Mouse (Mus musculus): ENCODE results near the gene Daam2. TPM values are rescaled to one million over a fixed set of nuclear protein-coding genes. Genes with fewer than 3 reads are reported as not detected.
A peak's percentile ranks its signal among the peaks of the same experiment; 100 is the strongest.

The Daam2 gene
- polyA plus RNA-seq, 1 experiment from 2014 or later, result 3.1 TPM

DNA sequence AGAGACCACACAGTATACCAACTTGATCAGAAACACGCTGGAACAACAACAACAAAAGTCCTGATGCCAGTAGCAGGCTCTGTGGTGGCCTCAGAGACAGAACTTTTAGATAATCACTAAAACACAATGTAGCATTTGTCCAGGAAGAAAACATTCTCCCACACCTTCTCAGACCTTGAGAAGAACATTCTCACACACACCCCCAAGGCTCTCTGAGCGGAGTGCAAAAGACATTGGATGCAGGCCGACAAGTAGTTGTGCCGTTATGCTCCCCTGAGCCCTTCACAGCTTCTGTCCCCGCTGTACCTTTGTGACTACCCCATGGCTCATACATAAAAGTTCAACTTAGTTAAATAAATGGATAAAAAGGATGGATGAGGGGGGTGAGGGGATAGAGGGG lies 37.6 kb downstream of the Daam2 start:
- no peaks in the 10 kb centered on the region for H3K9me3 ChIP-seq (ENCODE audit: control insufficient read depth, low read length)
- H3K27me3 ChIP-seq (ENCODE audit: control insufficient read depth, insufficient read depth, low read length), result no peaks in the 10 kb centered on the region
- no peaks in the 10 kb centered on the region for H3K36me3 ChIP-seq (replicated peaks; ENCODE audit: control insufficient read depth, insufficient read depth)
- no peaks in the 10 kb centered on the region for H3K4me1 ChIP-seq (replicated peaks; ENCODE audit: control insufficient read depth, insufficient read depth, low read length)
- 78% methylated on average over 5 of the region's 5 CpGs for WGBS
- no peak overlapping the region for H3K27ac ChIP-seq
- ATAC-seq (ENCODE audit: low FRiP score) (no peak), DNase-seq (ENCODE audit: low spot score) (no peak)
- no peak overlapping the region for H3K4me3 ChIP-seq (replicated peaks; ENCODE audit: low read length)
- H3K4me2 ChIP-seq (replicated peaks), result no peak overlapping the region
- H3K9ac ChIP-seq, result no peak overlapping the region

DNA sequence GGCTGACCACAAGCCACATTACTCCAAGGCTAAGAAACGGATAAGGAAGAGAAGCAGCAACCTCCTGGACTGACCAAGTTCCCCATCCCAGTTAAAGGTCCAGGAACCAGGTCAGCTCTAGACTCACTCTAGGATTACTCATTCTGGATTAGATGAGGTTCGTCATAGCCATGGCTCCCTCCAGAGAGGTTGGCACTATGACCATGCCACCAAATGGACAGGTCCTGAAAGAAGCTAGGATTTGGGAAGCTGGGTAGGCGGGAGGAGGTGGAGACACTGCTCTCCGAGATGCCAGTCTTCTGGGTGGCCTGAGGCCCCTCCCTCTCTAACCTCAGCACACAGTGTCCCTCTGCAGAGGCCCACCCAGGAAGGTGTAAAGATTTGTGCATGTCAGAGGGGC lies 38.2 kb downstream of the Daam2 start:
- no peak overlapping the region for H3K9ac ChIP-seq
- H3K4me2 ChIP-seq (replicated peaks), result no peak overlapping the region
- H3K27ac ChIP-seq, result no peak overlapping the region
- no peaks in the 10 kb centered on the region for H3K36me3 ChIP-seq (replicated peaks; ENCODE audit: control insufficient read depth, insufficient read depth)
- DNase-seq (ENCODE audit: low spot score), result no peak
- ATAC-seq (ENCODE audit: low FRiP score), result no peak
- H3K27me3 ChIP-seq (ENCODE audit: control insufficient read depth, insufficient read depth, low read length), result no peaks in the 10 kb centered on the region
- H3K9me3 ChIP-seq (ENCODE audit: control insufficient read depth, low read length), result no peaks in the 10 kb centered on the region
- 84% methylated on average over 4 of the region's 4 CpGs for WGBS
- H3K4me3 ChIP-seq (replicated peaks; ENCODE audit: low read length), result no peak overlapping the region
- H3K4me1 ChIP-seq (replicated peaks; ENCODE audit: control insufficient read depth, insufficient read depth, low read length), result no peaks in the 10 kb centered on the region

- no peaks in the 10 kb centered on the region for H3K27me3 ChIP-seq (ENCODE audit: control insufficient read depth, insufficient read depth, low read length)
- no peak overlapping the region for H3K27ac ChIP-seq
- H3K4me3 ChIP-seq (replicated peaks; ENCODE audit: low read length), result no peak overlapping the region
- no peak overlapping the region for H3K9ac ChIP-seq
- WGBS, result 49% methylated on average over 2 of the region's 2 CpGs
- no peaks in the 10 kb centered on the region for H3K36me3 ChIP-seq (replicated peaks; ENCODE audit: control insufficient read depth, insufficient read depth)
- no peak overlapping the region for H3K4me2 ChIP-seq (replicated peaks)
- no peaks in the 10 kb centered on the region for H3K9me3 ChIP-seq (ENCODE audit: control insufficient read depth, low read length)
- DNase-seq (ENCODE audit: low spot score) (no peak), ATAC-seq (ENCODE audit: low FRiP score) (no peak)
- no peaks in the 10 kb centered on the region for H3K4me1 ChIP-seq (replicated peaks; ENCODE audit: control insufficient read depth, insufficient read depth, low read length)
These were observed 39.6 kb downstream of the Daam2 start for GRCm38 (mm10) chr17:49524584-49524983.

DNA sequence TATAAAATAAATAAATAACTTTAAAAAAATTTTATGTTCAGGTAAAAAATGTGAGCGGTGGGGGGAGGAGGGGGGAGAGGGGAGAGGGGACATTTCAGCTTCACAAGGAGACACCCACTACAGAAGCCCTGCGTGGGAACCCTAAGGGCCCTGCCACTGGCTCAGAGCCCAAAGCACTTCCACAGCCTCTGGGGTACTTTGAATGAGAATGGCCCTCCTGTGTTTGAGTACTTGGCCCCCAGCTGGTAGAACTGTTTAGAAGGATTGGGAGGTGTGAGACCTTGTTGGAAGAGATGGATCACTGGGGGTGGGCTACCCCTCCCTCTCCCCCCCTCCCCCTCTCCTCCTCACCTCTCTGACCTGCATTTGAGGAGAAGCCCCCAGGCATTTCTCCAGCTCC lies 41.7 kb downstream of the Daam2 start:
- H3K4me1 ChIP-seq (replicated peaks; ENCODE audit: control insufficient read depth, insufficient read depth, low read length), result no peaks in the 10 kb centered on the region

DNA sequence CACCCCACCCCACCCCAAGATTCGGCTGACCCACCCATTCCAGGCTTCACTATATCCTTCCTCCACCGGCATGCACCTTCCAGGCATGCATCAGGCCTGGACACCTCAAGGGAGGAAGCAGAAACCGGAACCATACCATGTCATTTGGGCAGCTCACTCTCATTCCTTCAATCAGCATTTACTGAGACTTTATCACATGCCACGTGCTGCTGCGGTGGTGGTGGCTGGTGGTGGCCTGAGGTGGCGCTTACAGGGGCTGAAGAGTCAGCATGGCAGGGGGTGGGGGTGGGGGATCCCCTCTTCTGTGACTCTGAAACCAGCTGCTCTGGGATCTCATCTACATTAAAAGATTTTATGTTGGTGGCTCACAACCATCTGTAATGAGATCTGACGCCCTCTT lies 42.1 kb downstream of the Daam2 start:
- Histone ChIP-seq H3K9ac (no peak overlapping the region), H3K4me3 (replicated peaks; ENCODE audit: low read length) (no peak overlapping the region), H3K4me2 (replicated peaks) (no peak overlapping the region), H3K9me3 (ENCODE audit: control insufficient read depth, low read length) (no peaks in the 10 kb centered on the region), H3K36me3 (replicated peaks; ENCODE audit: control insufficient read depth, insufficient read depth) (no peaks in the 10 kb centered on the region), H3K27me3 (ENCODE audit: control insufficient read depth, insufficient read depth, low read length) (no peaks in the 10 kb centered on the region), H3K27ac (no peak overlapping the region), H3K4me1 (replicated peaks; ENCODE audit: control insufficient read depth, insufficient read depth, low read length) (no peaks in the 10 kb centered on the region)
- 55% methylated on average over 7 of the region's 7 CpGs for WGBS
- 0 out of 2 replicates have a peak, but pooled peaks have one; percentile 15 for ATAC-seq (ENCODE audit: low FRiP score)
- DNase-seq (ENCODE audit: low spot score), result no peak

More for the DNA sequence above, 41.7 kb downstream of the Daam2 start:
- H3K4me2 ChIP-seq (replicated peaks), result no peak overlapping the region
- ATAC-seq (ENCODE audit: low FRiP score) (no peak), DNase-seq (ENCODE audit: low spot score) (no peak)
- H3K9me3 ChIP-seq (ENCODE audit: control insufficient read depth, low read length), result no peaks in the 10 kb centered on the region
- WGBS, result 20% methylated on average over 2 of the region's 2 CpGs
- no peak overlapping the region for H3K4me3 ChIP-seq (replicated peaks; ENCODE audit: low read length)
- H3K36me3 ChIP-seq (replicated peaks; ENCODE audit: control insufficient read depth, insufficient read depth), result no peaks in the 10 kb centered on the region
- no peak overlapping the region for H3K9ac ChIP-seq
- no peak overlapping the region for H3K27ac ChIP-seq
- H3K27me3 ChIP-seq (ENCODE audit: control insufficient read depth, insufficient read depth, low read length), result no peaks in the 10 kb centered on the region

DNA sequence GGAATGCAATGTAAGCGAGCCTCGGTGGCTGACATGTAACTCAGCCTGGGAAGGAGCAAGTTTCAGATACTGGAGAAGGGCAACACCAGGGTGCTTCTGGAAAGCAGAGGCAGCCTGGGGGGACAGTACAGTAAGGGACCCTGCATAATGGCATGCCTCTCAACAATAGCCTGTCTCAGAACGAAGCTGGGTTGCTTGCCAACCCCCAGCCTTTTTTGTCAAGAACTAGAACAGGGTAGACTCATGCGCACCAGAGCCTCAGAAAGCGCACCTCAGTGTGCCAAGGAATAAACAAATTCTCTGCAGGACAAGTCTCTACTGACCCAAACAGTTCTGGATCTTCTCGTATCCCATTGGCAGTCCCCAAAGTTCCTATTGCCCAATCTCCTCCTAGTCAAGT lies 43.5 kb downstream of the Daam2 start:
- H3K9me3 ChIP-seq (ENCODE audit: control insufficient read depth, low read length), result no peaks in the 10 kb centered on the region
- no peaks in the 10 kb centered on the region for H3K4me1 ChIP-seq (replicated peaks; ENCODE audit: control insufficient read depth, insufficient read depth, low read length)
- 64% methylated on average over 6 of the region's 6 CpGs for WGBS
- H3K36me3 ChIP-seq (replicated peaks; ENCODE audit: control insufficient read depth, insufficient read depth), result no peaks in the 10 kb centered on the region
- peak overlapping the region; percentile 66; the same call in 1 of the 2 replicates for H3K27ac ChIP-seq
- DNase-seq (ENCODE audit: low spot score), result no peak
- H3K27me3 ChIP-seq (ENCODE audit: control insufficient read depth, insufficient read depth, low read length), result no peaks in the 10 kb centered on the region
- H3K9ac ChIP-seq, result no peak overlapping the region
- no peak for ATAC-seq (ENCODE audit: low FRiP score)
- H3K4me3 ChIP-seq (replicated peaks; ENCODE audit: low read length), result no peak overlapping the region
- H3K4me2 ChIP-seq (replicated peaks), result no peak overlapping the region

DNA sequence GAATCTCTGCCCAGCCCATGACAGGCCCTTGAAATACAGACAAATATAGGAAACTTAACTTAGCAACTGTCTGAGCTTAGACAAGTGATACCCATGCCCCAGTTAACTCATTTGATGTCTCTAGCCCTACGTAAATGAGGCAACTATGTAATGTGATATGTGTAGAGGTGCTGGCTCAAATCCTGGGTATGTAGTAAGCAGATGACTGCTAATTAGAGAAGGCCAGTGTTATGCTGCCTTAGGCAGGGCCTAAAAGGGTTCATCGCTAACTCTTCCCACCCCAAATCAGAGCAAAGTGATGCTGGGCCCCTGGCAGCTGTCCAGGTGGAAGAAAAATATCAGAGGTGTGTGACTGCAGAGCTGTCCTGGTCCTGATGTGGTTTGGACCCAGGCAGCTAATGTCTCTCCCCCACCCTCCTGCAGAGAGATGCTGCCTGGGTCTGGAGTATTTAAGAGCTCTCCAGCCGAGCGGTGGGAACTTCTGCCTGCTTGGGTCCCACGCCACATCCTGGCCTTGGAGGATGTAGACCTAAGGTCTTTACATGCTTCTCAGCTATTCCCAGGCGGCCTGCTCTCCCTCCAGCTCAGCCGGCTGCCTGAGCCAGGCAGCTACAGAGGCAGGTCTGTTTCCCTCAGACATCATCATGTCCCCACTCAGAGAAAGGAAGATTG lies 44.4 kb downstream of the Daam2 start:
- WGBS, result 77% methylated on average over 7 of the region's 7 CpGs

GRCm38 (mm10) chr17:49517091-49517490 lies 47.1 kb downstream of the Daam2 start:
- no peaks in the 10 kb centered on the region for H3K4me1 ChIP-seq (replicated peaks; ENCODE audit: control insufficient read depth, insufficient read depth, low read length)
- no peak overlapping the region for H3K4me3 ChIP-seq (replicated peaks; ENCODE audit: low read length)
- H3K4me2 ChIP-seq (replicated peaks), result no peak overlapping the region
- no peak overlapping the region for H3K9ac ChIP-seq
- H3K27me3 ChIP-seq (ENCODE audit: control insufficient read depth, insufficient read depth, low read length), result no peaks in the 10 kb centered on the region
- no peaks in the 10 kb centered on the region for H3K36me3 ChIP-seq (replicated peaks; ENCODE audit: control insufficient read depth, insufficient read depth)
- DNase-seq (ENCODE audit: low spot score) (no peak), ATAC-seq (ENCODE audit: low FRiP score) (no peak)
- H3K27ac ChIP-seq, result no peak overlapping the region
- 62% methylated on average over 3 of the region's 3 CpGs for WGBS
- no peaks in the 10 kb centered on the region for H3K9me3 ChIP-seq (ENCODE audit: control insufficient read depth, low read length)

More for the DNA sequence above, 44.4 kb downstream of the Daam2 start:
- H3K4me2 ChIP-seq (replicated peaks), result no peak overlapping the region
- no peak overlapping the region for H3K9ac ChIP-seq
- H3K4me3 ChIP-seq (replicated peaks; ENCODE audit: low read length), result no peak overlapping the region
- peak; percentile 48; the same call in 1 of the 2 replicates for ATAC-seq (ENCODE audit: low FRiP score)
- no peaks in the 10 kb centered on the region for H3K9me3 ChIP-seq (ENCODE audit: control insufficient read depth, low read length)
- peak overlapping the region; percentile 66 for H3K27ac ChIP-seq
- DNase-seq (ENCODE audit: low spot score), result no peak
- H3K27me3 ChIP-seq (ENCODE audit: control insufficient read depth, insufficient read depth, low read length), result no peaks in the 10 kb centered on the region
- no peaks in the 10 kb centered on the region for H3K36me3 ChIP-seq (replicated peaks; ENCODE audit: control insufficient read depth, insufficient read depth)
- no peaks in the 10 kb centered on the region for H3K4me1 ChIP-seq (replicated peaks; ENCODE audit: control insufficient read depth, insufficient read depth, low read length)

DNA sequence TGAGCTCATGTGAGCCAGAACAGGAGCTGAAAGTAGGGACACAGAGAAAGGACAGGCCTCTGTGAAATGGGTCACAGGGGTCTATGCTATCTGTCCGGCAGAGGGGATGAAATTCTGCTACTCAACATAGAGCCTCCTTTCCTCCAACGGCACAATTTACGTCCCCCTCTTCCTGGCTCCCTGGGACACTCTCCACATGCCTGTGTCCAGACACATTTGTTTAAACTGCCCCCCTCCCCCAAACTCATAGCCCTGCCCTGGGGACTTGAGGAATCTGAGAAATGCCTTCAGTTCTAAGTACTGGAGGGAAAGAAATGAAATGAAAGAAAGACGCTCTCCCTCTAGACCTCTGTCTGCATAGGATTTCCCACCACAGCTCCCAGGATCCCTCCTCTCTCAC lies 48.5 kb downstream of the Daam2 start:
- no peak for ATAC-seq (ENCODE audit: low FRiP score)
- no peaks in the 10 kb centered on the region for H3K4me1 ChIP-seq (replicated peaks; ENCODE audit: control insufficient read depth, insufficient read depth, low read length)
- no peak overlapping the region for H3K27ac ChIP-seq
- H3K4me3 ChIP-seq (replicated peaks; ENCODE audit: low read length), result no peak overlapping the region
- H3K4me2 ChIP-seq (replicated peaks), result no peak overlapping the region
- H3K27me3 ChIP-seq (ENCODE audit: control insufficient read depth, insufficient read depth, low read length), result no peaks in the 10 kb centered on the region
- 71% methylated on average over 4 of the region's 4 CpGs for WGBS
- no peaks in the 10 kb centered on the region for H3K36me3 ChIP-seq (replicated peaks; ENCODE audit: control insufficient read depth, insufficient read depth)
- DNase-seq (ENCODE audit: low spot score), result no peak
- no peak overlapping the region for H3K9ac ChIP-seq
- H3K9me3 ChIP-seq (ENCODE audit: control insufficient read depth, low read length), result no peaks in the 10 kb centered on the region

- Histone ChIP-seq H3K4me2 (replicated peaks) (no peak overlapping the region), H3K9me3 (ENCODE audit: control insufficient read depth, low read length) (no peaks in the 10 kb centered on the region), H3K27me3 (ENCODE audit: control insufficient read depth, insufficient read depth, low read length) (no peaks in the 10 kb centered on the region), H3K36me3 (replicated peaks; ENCODE audit: control insufficient read depth, insufficient read depth) (no peaks in the 10 kb centered on the region), H3K4me3 (replicated peaks; ENCODE audit: low read length) (no peak overlapping the region), H3K27ac (no peak overlapping the region), H3K9ac (no peak overlapping the region), H3K4me1 (replicated peaks; ENCODE audit: control insufficient read depth, insufficient read depth, low read length) (no peaks in the 10 kb centered on the region)
- DNase-seq (ENCODE audit: low spot score) (no peak), ATAC-seq (ENCODE audit: low FRiP score) (no peak)
- 91% methylated on average over 3 of the region's 3 CpGs for WGBS
These were observed 49.0 kb downstream of the Daam2 start for GRCm38 (mm10) chr17:49515141-49515540.
